Comparison of ENCODE assay signal across 12 mouse cellular contexts in genomic region chr8:36028121-36028955, GRCm38 (mm10).
DNase-seq lines count a peak whose midpoint lies in the region; ATAC-seq lines count a peak whose summit lies in the region.
"Had no signal": no experiment of that assay in that cellular context is flagged by ENCODE, and none has a peak within 500 bp of the region (broad histone marks: within the 10 kb centered on the region; RNA-seq: fewer than 3 reads in every experiment).

No protein-coding gene starts in this region.

- DNase-seq in CD4-positive helper T cell, adult 2 months (ENCODE audit: low read depth, low spot score): peak; percentile 75
- DNase-seq in T-cell, adult 2 months (ENCODE audit: low spot score): peak; percentile 56
- peak; percentile 50 for DNase-seq in thymus, postnatal 14 days
- no peak for DNase-seq in urinary bladder, postnatal 25 days (ENCODE audit: low spot score)
- no peak for DNase-seq in left cerebral cortex, adult 9 months (ENCODE audit: low spot score in 2 of 2)
- DNase-seq: adrenal gland, postnatal 25 days; cerebellum, postnatal 10 days; lung, adult 2 months; retina, postnatal 1 day had no signal

- ATAC-seq in inflammation-experienced regulatory T-cells, adult 6 months: peak; percentile 88
- no peak for ATAC-seq in erythroid progenitor cell, adult 5-6 weeks (replicated peaks; ENCODE audit: low FRiP score, poor library complexity, severe bottlenecking)
- ATAC-seq: intestine, embryonic 16.5 days had no signal

Comparison
In these comparisons a context has a peak if more than half of its experiments do, and no peak if none do; other contexts are left out.
1. DNase-seq: peak in CD4-positive helper T cell, adult 2 months (single experiment), T-cell, adult 2 months (single experiment) and thymus, postnatal 14 days (single experiment); none in urinary bladder, postnatal 25 days (single experiment) and left cerebral cortex, adult 9 months (0 of 2).